Mouse (Mus musculus): ENCODE measurements around the gene Tcfl5.

The Tcfl5 gene

DNA sequence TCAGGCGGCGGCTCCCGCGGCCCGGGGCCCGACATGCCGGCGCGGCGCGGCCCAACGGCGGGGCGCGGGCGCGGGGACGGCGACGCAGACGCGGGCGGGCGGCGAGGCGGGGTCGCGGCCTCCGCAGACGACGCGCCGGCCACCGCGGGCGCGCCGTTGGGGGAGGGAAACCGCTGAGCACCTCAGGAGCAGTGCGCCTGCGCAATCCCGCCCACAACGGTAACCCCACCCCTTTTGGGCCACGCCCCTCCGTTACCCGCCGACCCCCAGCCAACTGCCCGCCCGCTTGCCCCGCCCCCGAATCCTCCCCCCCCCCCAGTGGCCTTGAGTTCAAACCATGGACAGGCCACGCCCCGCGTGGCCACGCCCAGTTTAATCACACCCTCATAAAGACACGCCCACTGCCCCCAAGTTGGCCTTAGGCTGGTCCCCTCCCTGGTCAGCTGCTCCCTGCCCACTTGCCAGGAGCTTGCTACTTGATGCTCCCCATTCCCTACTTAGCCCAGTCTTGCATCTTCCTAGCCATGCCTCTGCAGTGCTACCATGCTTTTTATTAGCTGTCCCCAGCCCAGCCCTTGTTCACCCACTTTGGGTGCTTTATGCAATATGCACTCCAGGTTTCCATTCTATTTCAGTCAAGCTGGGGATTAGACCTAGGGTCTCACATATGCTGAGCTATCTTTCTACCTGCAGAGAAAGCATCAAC lies at the start of gene Tcfl5:
TSS of gene Tcfl5 (minus strand) at position 154 of the 706 bp plus-strand sequence.
- no peak for DNase-seq (ENCODE audit: low read depth)

DNA sequence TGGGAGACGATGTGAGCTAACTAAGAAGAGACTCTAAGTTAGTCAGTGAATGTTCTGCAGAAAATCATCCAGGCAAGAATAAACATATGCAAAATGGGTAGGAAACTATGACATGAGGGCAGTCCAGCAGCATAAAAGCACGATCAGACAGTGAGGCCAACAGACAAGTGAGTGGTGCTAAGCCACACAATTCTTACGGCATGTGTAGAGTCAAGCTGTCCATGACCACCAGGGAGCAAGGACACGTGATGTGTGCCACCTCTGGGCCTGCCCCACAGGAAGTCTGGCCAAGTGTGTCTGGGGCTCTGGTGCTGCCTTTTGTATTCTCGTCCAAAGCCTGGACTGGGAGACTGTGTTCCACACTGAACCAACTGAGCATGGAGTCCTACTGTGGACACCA lies 47.3 kb upstream of the Tcfl5 start:
- DNase-seq (ENCODE audit: low read depth), result no peak

DNA sequence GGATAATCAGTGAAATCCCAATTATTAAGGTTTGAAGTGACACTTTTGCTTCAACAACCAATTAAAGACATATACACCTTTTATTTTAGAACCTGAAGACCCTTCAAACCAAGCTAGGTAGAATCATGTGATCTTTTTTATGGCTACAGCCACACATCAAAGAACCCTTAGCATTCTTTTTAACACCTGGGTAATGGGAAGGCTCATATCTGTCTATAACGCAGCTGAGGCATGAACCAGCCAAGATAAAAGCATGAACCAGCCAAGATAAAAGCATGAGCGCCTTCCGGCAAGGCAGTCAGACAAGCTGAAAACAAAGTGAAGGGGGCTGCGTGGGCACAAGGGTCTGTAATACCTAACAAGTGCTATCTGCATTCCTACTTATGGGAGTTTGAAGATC lies 41.5 kb upstream of the Tcfl5 start:
- no peak for DNase-seq (ENCODE audit: low read depth)

DNA sequence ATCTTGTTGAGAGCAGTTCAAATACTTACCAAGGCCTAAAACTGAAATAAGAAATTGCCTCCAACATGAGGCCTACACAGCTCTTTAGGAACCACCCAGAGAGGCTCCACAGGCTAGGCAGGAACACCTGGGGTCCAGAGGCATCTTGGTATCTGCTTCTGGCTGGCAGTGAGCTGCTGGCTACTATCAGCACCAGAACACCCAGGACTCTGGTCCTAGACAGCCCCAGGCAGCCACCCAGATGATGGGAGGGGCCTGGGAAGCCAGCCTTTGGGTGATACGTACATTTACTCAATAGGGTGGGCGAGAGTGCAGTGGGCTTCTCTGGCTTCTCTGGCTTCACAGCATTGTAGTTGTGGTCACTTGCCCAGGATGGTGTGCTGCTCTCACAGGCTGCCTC lies 41.0 kb upstream of the Tcfl5 start:
- DNase-seq (ENCODE audit: low read depth), result no peak

DNA sequence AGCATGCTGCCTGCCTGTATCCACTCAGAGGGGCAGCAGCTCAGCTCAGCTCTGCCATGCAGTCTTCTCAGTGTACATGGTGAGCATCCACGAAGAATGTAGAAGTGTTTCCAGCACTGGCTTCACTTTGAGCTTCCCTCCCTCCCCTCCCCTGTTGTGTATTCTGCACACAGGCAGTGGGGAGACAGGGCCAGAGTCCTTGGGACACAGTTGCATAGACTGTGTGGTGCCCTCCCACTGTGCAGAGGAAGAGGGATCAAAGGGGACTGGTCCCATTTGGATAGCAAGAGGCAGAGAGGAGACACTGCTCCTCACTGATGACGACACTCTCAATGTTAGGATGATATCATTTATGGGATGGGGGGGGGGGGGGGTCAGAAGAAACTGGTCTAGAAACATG lies 38.7 kb upstream of the Tcfl5 start:
- no peak for DNase-seq (ENCODE audit: low read depth)

DNA sequence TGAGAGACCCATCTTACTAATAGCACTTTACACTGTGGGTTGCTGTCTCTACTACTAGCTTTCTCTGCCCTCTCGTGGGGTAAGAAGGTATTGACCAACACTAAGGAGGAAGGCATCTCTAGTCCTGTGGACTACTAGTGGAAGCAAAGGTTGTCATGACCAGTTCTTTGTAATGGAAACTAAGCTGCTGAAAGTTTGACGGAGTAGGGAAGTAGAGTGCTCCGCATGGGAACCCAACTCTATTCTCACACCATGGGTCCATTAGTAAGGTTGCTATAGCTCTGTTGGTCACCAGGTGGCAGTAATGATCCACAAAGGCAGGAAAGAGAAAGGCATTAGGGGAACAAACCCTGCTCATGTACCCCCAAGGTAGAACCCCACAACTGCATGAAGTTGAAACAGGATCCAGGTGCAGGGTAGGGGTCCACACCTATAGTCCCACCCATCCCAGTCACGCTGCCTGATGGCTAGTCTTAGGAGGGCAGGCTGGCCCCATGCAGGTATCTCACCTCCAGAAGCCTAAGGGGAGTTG lies 36.2 kb upstream of the Tcfl5 start:
- DNase-seq (ENCODE audit: low read depth), result peak; percentile 79

DNA sequence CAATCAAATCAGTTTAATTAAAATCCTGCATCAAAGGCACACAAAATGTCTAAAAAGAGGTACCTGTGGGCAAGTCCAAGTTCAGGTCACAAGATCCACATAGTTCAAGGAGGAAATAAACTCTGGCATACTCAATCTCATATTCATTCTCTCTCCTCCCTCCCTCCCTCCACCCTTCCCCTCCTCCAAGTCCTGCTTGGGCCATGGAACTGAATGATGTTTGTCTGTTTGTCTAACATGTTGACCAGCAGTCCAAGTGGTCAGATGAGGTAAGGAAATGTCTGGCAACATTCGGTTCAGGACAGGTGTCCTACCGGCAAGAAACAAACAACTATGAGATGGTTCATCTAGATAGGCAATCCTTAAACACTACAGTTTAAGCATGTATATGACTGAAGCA lies 34.2 kb upstream of the Tcfl5 start:
- DNase-seq (ENCODE audit: low read depth), result no peak

DNA sequence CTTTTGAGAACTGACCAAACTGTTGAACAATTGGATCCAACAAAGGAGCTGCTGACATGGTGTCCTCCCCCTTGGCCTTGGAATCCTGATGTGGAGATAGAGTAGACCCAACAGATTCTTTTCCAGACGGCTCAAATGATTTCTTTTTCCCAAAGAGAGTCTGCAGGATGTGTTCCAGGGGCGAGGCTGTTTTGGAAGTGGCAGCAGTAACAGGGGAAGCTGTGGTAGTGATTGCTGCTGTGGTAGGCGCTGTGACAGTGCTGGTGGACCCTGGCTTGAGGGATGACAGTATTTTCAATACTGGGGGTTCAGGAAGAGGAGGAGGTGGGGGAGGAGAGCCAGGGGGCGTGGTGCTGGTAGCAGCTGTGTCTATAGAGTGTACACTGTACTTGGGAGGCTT lies 19.5 kb upstream of the Tcfl5 start:
- DNase-seq (ENCODE audit: low read depth), result no peak

DNA sequence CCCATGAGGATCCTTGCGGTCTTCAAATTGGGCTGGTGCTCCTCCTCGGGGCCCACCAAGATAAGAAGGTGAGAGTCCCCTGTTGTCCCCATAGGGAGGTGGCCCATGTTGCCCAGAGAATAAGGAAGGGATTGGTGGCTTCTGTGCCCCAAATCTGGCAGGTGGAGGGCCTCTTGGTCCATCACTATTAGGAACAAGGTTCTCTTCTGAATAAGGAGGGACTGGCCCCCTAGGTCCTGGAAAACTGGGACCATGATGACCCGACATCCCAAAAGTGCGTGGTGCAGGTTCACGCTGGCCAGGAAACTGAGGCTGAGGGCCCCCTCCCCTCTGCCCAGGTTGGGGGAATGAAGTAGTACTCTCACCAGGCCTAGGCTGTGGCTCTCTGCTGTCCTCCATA lies 18.0 kb upstream of the Tcfl5 start:
- DNase-seq (ENCODE audit: low read depth), result no peak

DNA sequence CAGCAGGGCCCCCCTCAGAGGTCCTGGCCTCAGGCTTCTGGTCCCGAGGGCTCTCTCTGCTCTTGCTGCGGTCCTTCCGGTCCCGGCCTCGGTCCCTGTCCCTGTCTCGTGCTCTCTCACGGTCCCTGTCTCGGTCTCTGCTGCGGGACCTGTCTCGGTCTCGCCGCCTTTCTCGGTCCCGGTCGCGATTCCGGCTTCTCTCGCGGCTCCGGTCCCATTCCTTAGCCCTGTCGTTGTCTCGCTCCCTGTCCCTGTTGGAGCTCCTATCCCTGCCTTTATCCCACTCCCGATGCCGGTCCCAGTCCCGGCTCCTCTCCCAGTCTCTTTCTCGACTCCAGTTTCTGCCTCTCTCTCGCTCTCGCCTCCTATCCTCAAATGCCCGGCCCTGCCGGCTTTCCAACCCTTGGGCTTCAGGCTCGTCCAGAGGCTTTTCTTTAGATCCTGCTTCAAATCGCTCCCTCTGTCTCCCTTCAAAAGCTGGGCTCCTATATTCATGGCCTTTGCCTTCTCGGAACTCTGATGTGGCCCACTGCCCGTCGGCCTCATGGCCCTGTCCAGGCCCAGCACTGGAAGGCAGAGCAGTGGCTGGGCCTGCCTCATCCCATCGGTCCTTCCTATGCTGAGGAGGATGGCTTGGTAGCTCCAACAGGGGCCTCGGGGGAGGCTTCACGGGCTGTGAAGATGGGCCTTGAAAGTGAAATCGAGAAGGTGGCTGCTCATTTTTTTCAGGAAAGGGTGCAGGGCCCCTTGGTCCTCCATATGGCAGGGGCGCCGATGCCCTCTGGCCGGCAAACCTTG lies 17.0 kb upstream of the Tcfl5 start:
- no peak for DNase-seq (ENCODE audit: low read depth)

DNA sequence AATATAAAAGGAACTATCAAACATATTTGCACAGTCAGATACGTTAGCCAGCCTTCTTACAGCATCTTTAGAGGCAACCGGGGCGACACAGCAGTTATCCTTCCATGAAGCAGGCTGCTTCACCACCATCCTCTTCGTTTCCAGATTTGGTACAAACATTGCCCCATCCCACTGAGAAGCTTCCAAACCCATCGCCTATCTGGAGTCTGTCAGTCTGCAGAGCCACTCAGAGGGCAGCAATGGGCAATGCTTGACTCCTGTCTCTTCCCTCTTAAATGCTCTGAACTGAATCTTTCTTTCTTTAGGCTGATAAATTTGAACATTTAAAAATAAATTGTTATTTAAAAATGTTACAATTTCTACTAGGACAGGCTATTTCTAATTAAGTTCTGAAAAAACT lies 15.9 kb upstream of the Tcfl5 start:
- no peak for DNase-seq (ENCODE audit: low read depth)

DNA sequence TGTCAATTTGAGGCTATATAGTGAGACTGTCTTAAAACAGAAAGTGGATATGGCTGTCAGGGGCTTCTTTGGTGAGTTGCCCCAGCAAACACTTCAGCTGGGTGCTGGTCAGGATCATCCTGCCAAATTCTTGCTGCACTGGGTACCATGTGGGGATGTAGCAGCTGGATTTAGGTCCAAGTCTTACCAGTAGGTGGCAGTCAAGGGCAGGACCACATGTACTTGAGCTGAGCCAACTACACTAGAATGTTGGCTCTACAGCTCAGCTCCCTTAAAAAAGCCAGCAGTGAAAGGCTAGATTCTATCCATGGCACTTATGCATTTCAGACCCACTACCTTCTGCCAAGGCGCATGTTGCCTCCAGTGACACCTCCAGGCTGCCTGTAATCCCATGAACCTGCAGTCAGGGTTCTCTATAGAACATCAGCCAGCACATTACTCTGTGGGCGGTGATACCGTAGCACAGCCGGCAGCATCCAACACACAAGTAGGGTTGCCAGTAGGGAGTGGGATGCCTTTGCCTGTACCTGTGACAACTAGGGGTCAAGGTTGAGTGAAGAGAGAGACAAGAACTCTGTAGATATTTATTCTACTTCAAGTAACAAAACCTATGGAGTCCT lies 15.0 kb upstream of the Tcfl5 start:
- peak; percentile 92 for DNase-seq (ENCODE audit: low read depth)

DNA sequence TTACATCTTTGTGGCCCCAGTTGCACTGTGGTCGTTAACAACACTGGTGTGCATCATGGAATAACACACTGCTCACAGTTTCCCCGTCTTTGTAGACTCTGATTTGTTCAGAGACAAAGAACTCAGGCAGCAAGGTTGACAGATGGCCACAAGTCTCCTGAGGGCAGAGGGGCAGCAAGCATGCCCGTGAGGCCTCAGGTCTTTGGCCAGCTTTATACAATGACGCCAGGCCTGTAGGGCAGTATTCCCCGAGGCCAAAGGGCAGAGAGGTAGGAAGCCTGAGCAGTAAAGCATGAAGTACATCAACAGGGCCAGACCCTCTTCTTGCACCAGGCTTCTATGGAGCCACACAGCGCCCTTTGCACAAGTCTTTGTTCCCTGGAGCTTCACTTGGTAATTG lies 12.6 kb upstream of the Tcfl5 start:
- DNase-seq (ENCODE audit: low read depth), result no peak

DNA sequence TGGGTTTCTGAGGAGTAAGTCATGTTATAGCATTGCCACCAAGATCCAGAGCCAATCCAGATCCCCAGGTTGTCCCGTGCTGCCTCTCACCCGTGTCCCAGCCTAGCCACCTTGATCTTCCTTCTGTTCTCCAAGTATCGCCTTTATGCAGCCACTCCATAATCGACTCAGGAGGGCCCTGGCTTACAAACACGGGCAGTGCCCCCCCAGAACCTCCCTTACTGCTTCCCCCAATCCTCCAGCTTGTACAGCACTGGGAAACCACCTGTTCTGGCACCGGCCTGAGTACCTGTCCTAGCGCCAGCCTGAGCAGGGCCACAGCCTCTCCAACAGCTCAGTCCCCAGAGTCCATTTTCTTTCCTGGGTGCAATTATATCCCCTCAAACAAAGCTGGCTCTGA lies 12.2 kb upstream of the Tcfl5 start:
- DNase-seq (ENCODE audit: low read depth), result no peak

DNA sequence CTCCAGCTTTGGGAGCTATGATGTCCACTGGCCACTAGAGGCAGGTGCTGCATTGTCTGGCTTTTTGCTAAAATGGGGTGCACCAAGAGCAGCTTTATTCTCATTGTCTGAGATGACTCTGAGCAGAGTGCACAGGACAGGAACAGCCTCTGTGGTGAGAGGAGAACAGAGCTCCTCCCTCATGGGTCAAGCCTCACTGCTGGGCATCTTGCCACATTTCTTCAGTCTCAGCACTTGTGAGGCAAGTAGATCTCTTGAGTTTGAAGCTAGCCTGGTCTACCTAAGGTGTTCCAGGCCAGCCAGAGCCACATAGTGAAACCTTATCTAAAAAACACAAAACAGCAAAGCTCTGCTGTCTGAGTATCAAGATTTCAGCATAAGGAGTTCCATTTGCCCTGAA lies 4.3 kb upstream of the Tcfl5 start:
- DNase-seq (ENCODE audit: low read depth), result peak; percentile 42

DNA sequence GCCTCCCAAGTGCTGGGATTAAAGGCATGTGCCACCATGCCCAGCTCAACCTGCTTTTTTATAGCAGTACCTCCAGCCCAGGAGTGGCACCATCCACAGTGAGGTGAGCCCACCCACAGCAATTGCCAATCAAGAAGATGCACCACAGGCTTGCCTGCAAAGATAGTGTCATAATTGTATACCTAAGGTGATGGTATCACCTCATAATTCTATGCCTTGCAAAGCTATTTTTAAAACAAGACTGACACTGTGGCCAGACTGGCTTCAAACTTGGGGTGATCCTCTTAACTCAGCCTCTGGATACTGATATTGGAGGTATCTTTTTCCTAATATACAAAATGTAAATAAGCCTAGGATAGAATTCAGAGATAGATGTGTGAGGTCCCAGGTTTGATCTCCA lies 1.1 kb upstream of the Tcfl5 start:
- DNase-seq (ENCODE audit: low read depth), result no peak

DNA sequence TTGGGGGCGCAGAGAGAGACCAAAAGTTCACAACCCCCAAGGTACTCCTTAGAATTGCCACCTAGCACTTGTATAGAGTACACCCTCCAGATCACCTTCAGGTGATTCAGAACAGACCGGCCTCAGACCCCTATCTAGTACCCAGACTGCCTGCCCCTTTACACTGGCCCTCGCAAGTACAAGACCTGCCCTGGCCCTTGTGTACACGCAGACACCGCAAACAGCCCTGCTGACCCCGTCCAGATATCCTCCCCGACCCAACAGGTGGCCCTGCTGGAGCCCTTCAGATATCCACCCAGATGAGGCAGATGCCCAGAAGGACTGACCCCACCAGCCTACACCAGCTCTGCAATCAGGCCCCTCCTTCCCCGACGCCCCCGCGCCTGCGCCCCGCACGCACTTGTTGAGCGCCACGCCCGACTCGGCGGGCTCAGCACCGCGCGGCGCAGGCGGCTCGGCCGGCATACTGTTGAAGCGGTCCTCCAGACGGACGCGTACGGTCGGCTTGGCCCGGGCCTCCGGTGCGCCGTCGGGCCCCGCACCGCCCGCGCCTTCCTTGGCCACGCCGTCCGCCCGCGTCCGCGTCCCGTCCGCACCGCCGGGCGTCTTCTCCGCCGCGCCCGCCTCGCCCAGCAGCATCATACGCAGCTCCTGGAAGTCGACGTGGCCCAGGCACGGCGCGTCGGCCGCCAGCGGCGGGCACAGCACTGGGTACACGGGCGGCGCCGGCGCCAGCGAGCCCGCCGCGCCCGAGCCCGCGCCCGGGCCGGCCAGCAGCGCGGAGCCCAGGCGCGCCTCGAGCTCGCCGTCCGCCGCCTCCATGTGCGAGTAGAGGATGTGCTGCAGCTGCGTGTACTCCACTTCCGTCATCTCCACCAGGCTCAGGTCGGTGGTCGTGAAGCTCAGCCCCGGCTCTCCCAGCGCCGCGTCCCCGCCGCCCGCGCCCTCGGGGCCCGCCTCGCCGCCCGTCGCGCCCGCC lies 643 bp downstream of the Tcfl5 start:
- no peak for DNase-seq (ENCODE audit: low read depth)

DNA sequence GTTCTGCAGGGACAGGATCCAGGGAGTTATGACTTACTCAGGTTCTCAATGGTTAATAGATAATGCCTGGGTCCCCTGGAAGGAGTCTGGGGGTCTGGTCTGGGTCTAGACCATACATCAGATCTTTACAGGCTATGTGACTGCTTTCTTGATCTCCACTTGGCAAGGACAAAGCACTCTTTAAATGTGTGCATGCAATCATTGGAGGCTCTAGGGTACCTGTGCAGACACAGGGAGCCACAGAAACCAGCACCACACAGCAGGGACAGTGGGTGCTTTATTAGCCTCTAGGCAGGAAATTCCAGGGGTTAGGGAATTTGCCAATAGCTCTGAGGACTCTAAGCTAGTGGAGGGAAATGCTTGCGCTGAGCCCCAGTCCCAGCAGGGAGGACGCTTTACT lies 30.6 kb downstream of the Tcfl5 start:
- DNase-seq (ENCODE audit: low read depth), result no peak

DNA sequence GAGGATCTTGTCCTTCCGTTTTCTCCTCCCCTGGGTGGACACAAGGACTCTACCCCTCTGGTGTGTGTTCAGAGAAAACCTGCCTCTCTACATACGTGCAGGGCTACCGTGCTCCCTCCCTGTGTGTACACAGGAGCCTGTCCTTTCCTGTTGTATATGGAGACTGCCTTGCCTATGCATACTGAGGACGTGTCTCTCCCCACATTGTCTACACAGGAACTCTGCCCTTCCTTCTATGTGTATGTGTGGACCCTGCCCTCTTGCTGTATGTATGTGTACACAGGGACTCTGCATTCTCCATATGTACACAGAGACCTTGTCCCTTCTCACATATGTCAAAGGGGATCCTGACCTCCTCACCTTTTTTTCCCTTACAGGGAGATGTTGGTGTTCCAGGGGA lies 32.2 kb downstream of the Tcfl5 start:
- DNase-seq (ENCODE audit: low read depth), result no peak

DNA sequence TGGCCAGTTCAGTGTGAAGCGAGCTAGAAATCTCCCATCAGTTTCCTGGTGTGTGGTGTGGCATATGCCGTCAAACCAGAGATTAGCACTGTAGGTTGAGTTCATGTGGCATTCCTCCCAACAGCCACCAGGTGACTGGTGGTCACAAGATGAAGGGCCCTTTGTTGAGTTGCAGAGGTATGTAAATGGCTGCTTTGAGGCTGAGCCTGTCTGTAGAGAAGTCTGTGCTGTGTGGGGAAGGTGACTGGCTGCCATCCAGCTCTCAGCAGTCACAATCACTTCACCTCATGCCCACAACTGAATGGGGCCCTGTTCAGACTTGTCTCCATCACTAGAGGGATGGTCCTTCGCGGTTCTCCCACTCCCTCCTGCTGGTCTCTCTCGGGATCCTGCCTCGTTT lies 37.7 kb downstream of the Tcfl5 start:
- DNase-seq (ENCODE audit: low read depth), result no peak

DNA sequence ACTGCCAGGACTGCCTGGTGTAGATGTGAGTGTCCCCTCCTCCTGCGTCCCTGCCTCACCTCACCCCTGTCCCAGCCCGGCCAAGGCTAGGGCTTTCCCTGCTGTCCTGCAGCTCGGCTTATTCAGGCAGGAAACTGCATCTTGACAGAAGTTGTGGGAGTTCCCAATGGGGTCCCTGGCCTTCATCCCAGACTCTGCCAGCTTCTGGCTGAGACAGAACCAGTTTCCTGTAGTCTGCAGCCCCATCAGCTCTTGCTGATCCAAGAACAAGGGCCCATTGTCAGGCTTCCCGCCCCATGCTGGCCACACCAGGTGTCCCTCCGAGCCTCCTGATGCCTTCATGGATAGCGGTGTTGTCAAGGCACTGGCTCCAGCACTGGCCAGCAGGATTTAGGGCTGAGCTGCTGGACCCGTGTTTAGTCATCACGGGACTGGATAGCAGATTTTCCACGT lies 41.9 kb downstream of the Tcfl5 start:
- DNase-seq (ENCODE audit: low read depth), result peak; percentile 80

Measured in NIH3T3 (cell line).